Mouse (Mus musculus): ENCODE data around the gene Zfyve21.

Gene Zfyve21

GRCm38 (mm10) chr12:111842565-111843433 lies 28.8 kb downstream of the Zfyve21 start:
- no peak for DNase-seq (ENCODE audit: low read depth, low spot score)

GRCm38 (mm10) chr12:111843470-111843869 lies 29.5 kb downstream of the Zfyve21 start:
- no peak for DNase-seq (ENCODE audit: low read depth, low spot score)

- no peak for DNase-seq (ENCODE audit: low read depth, low spot score)
Measured at GRCm38 (mm10) chr12:111845953-111846352, 32.0 kb downstream of the Zfyve21 start.

GRCm38 (mm10) chr12:111846815-111847214 lies 32.8 kb downstream of the Zfyve21 start:
- DNase-seq (ENCODE audit: low read depth, low spot score): no peak

GRCm38 (mm10) chr12:111848300-111848798 lies 34.4 kb downstream of the Zfyve21 start:
- peak; percentile 11 for DNase-seq (ENCODE audit: low read depth, low spot score)

GRCm38 (mm10) chr12:111851235-111851634 lies 37.3 kb downstream of the Zfyve21 start:
- DNase-seq (ENCODE audit: low read depth, low spot score): peak; percentile 72

GRCm38 (mm10) chr12:111851745-111852144 lies 37.8 kb downstream of the Zfyve21 start:
- DNase-seq (ENCODE audit: low read depth, low spot score): no peak

- peak; percentile 37 for DNase-seq (ENCODE audit: low read depth, low spot score)
Measured at GRCm38 (mm10) chr12:111853011-111853436, 39.1 kb downstream of the Zfyve21 start.

GRCm38 (mm10) chr12:111853546-111853945 lies 39.6 kb downstream of the Zfyve21 start:
- no peak for DNase-seq (ENCODE audit: low read depth, low spot score)

GRCm38 (mm10) chr12:111855448-111855847 lies 41.5 kb downstream of the Zfyve21 start:
- no peak for DNase-seq (ENCODE audit: low read depth, low spot score)

GRCm38 (mm10) chr12:111864206-111864824 lies 50.3 kb downstream of the Zfyve21 start:
- no peak for DNase-seq (ENCODE audit: low read depth, low spot score)

GRCm38 (mm10) chr12:111869806-111870205 lies 55.8 kb downstream of the Zfyve21 start:
- DNase-seq (ENCODE audit: low read depth, low spot score): no peak

- no peak for DNase-seq (ENCODE audit: low read depth, low spot score)
Measured at GRCm38 (mm10) chr12:111870811-111871210, 56.8 kb downstream of the Zfyve21 start.

GRCm38 (mm10) chr12:111872079-111872478 lies 58.1 kb downstream of the Zfyve21 start:
- no peak for DNase-seq (ENCODE audit: low read depth, low spot score)

- DNase-seq (ENCODE audit: low read depth, low spot score): no peak
Measured at GRCm38 (mm10) chr12:111874601-111875140, 60.7 kb downstream of the Zfyve21 start.

- DNase-seq (ENCODE audit: low read depth, low spot score): no peak
Measured at GRCm38 (mm10) chr12:111875499-111875898, 61.5 kb downstream of the Zfyve21 start.

GRCm38 (mm10) chr12:111878213-111878612 lies 64.2 kb downstream of the Zfyve21 start:
- DNase-seq (ENCODE audit: low read depth, low spot score): peak; percentile 85
